Mouse (Mus musculus) ES-Bruce4 (cell line): ENCODE data around the gene Chsy1. TPM values are rescaled to one million over a fixed set of nuclear protein-coding genes. Genes with fewer than 3 reads are reported as not detected.

ENCODE experiments used
- H3K27ac ChIP-seq: 2 replicates; pipeline ENCODE4 v1.5.1; 2012; ENCODE audit warnings: low read length, inconsistent platforms; ENCODE audit not compliant: insufficient read depth
- H3K27me3 ChIP-seq: 2 replicates; pipeline ENCODE4 v1.6.1; 2012; ENCODE audit warnings: mild to moderate bottlenecking, low read length, inconsistent platforms; ENCODE audit not compliant: control insufficient read depth, poor library complexity, insufficient read depth, severe bottlenecking
- H3K36me3 ChIP-seq: 2 replicates; pipeline ENCODE4 v1.6.1; 2012; ENCODE audit warnings: inconsistent platforms, mild to moderate bottlenecking, low read length, moderate library complexity; ENCODE audit not compliant: control insufficient read depth, poor library complexity, insufficient read depth, severe bottlenecking
- H3K4me1 ChIP-seq: one replicate; pipeline ENCODE4 v1.8.1; 2011; ENCODE audit warnings: low read length; ENCODE audit not compliant: control insufficient read depth, insufficient read depth
- H3K4me3 ChIP-seq: 2 replicates; pipeline ENCODE4 v1.5.1; 2011; ENCODE audit warnings: low read depth, mild to moderate bottlenecking, low read length
- H3K9ac ChIP-seq: 2 replicates; pipeline ENCODE4 v1.6.1; 2012; ENCODE audit warnings: low read depth, mild to moderate bottlenecking, inconsistent platforms; ENCODE audit not compliant: poor library complexity, severe bottlenecking
- H3K9me3 ChIP-seq: replicated peaks from 2 replicates; pipeline ENCODE4 v1.6.1; 2012; ENCODE audit warnings: mild to moderate bottlenecking, low read length, inconsistent platforms; ENCODE audit not compliant: control insufficient read depth, poor library complexity, insufficient read depth, severe bottlenecking
- CTCF ChIP-seq: IDR thresholded peaks from one replicate; pipeline ENCODE4 v1.8.1; 2011; ENCODE audit warnings: low read depth, low read length
- EP300 ChIP-seq: IDR thresholded peaks from 2 replicates; pipeline ENCODE4 v1.6.1; 2011; ENCODE audit warnings: low read depth, low read length; ENCODE audit not compliant: insufficient read depth
- POLR2A ChIP-seq: IDR thresholded peaks from one replicate; pipeline ENCODE4 v1.8.1; 2011; ENCODE audit warnings: low read length; ENCODE audit not compliant: insufficient read depth
- polyA plus RNA-seq: library from polyadenylated mRNA; stranded (reverse); fragments of >200 nt; gene quantifications from 2 replicates; pipeline ENCODE4 v1.2.4, GENCODE M21; 2011; ENCODE audit warnings: low read depth; ENCODE audit not compliant: missing spikeins, insufficient read depth, insufficient read length

Chsy1 gene
- polyA plus RNA-seq, 1 experiment = 25.8 TPM

- no peaks in the 10 kb centered on the region for H3K27me3 ChIP-seq
- H3K4me1 ChIP-seq = no peaks in the 10 kb centered on the region
- no peak overlapping the region for H3K4me3 ChIP-seq
- no peaks in the 10 kb centered on the region for H3K9me3 ChIP-seq
- TF ChIP-seq EP300 (no peak), CTCF (no peak), POLR2A (no peak)
- no peaks in the 10 kb centered on the region for H3K36me3 ChIP-seq
- no peak overlapping the region for H3K9ac ChIP-seq
- H3K27ac ChIP-seq = no peak overlapping the region
These were observed 68.8 kb downstream of the Chsy1 start for GRCm38 (mm10) chr7:66178101-66178500.

- H3K27me3 ChIP-seq = no peaks in the 10 kb centered on the region
- no peak overlapping the region for H3K27ac ChIP-seq
- TF ChIP-seq CTCF (no peak), EP300 (no peak), POLR2A (no peak)
- H3K36me3 ChIP-seq = no peaks in the 10 kb centered on the region
- H3K9ac ChIP-seq = no peak overlapping the region
- H3K4me3 ChIP-seq = no peak overlapping the region
- H3K4me1 ChIP-seq = no peaks in the 10 kb centered on the region
- H3K9me3 ChIP-seq = no peaks in the 10 kb centered on the region
These were observed 69.8 kb downstream of the Chsy1 start for GRCm38 (mm10) chr7:66179120-66179581.

- Histone ChIP-seq H3K27ac (no peak overlapping the region), H3K9me3 (no peaks in the 10 kb centered on the region), H3K36me3 (no peaks in the 10 kb centered on the region), H3K4me1 (no peaks in the 10 kb centered on the region), H3K9ac (no peak overlapping the region), H3K27me3 (no peaks in the 10 kb centered on the region), H3K4me3 (no peak overlapping the region)
- TF ChIP-seq EP300 (no peak), POLR2A (no peak), CTCF (no peak)
These were observed 70.4 kb downstream of the Chsy1 start for GRCm38 (mm10) chr7:66179711-66180110.

- no peaks in the 10 kb centered on the region for H3K36me3 ChIP-seq
- H3K9ac ChIP-seq = no peak overlapping the region
- no peaks in the 10 kb centered on the region for H3K4me1 ChIP-seq
- no peaks in the 10 kb centered on the region for H3K27me3 ChIP-seq
- no peaks in the 10 kb centered on the region for H3K9me3 ChIP-seq
- H3K27ac ChIP-seq = no peak overlapping the region
- TF ChIP-seq CTCF (no peak), POLR2A (no peak), EP300 (no peak)
- H3K4me3 ChIP-seq = no peak overlapping the region
These were observed 70.9 kb downstream of the Chsy1 start for GRCm38 (mm10) chr7:66180260-66180659.

GRCm38 (mm10) chr7:66180711-66181365, 71.5 kb downstream of the Chsy1 start:
- Histone ChIP-seq H3K4me1 (no peaks in the 10 kb centered on the region), H3K9ac (no peak overlapping the region), H3K4me3 (no peak overlapping the region), H3K36me3 (no peaks in the 10 kb centered on the region), H3K9me3 (no peaks in the 10 kb centered on the region), H3K27ac (no peak overlapping the region), H3K27me3 (no peaks in the 10 kb centered on the region)
- no peak for TF ChIP-seq EP300
- no peak for TF ChIP-seq CTCF
- TF ChIP-seq POLR2A = no peak

GRCm38 (mm10) chr7:66182075-66182715, 72.9 kb downstream of the Chsy1 start:
- Histone ChIP-seq H3K27ac (no peak overlapping the region), H3K9ac (no peak overlapping the region), H3K4me3 (no peak overlapping the region), H3K4me1 (no peaks in the 10 kb centered on the region), H3K36me3 (no peaks in the 10 kb centered on the region), H3K27me3 (no peaks in the 10 kb centered on the region), H3K9me3 (no peaks in the 10 kb centered on the region)
- TF ChIP-seq CTCF (peak; percentile 32), POLR2A (no peak)
